25 mouse cellular contexts compared by ENCODE assay signal in the genomic region with DNA sequence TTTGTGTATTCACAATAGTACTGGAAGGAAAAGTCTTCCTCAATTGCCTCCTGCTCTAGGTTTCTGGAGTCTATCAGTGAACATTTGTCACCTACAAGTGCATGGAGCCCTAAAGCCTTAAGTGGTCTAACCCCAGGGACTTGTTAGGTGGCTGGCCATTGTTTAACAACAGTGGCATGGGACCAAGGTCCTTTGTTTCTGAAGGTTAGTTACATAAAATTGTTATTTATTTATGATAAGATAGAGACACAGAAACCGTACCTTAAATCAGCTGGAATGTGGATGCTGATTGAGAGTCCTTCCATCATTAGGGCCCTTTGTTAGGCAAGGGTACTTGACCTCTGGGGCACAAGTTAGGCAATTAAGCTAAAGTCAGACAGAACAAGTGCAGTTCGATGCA.
"Had no signal": no experiment of that assay in that cellular context is flagged by ENCODE, and none has a peak within 500 bp of the region (broad histone marks: within the 10 kb centered on the region; RNA-seq: fewer than 3 reads in every experiment).

No protein-coding gene starts in this region.

- H3K27ac ChIP-seq: left cerebral cortex, adult 2 months; limb, embryonic 12.5 days; limb, embryonic 15.5 days; liver, embryonic 12.5 days; liver, embryonic 13.5 days; liver, embryonic 14.5 days; liver, embryonic 15.5 days; lung, embryonic 15.5 days; macrophage; midbrain, embryonic 10.5 days; midbrain, embryonic 12.5 days; midbrain, embryonic 13.5 days; midbrain, embryonic 15.5 days; neural tube, embryonic 12.5 days; neural tube, embryonic 13.5 days had no signal

- H3K27me3 ChIP-seq: limb, embryonic 12.5 days; limb, embryonic 13.5 days; limb, embryonic 15.5 days; liver, embryonic 12.5 days; liver, embryonic 13.5 days; liver, embryonic 15.5 days; lung, embryonic 15.5 days; megakaryocyte, embryonic 14.5 days; midbrain, embryonic 12.5 days; midbrain, embryonic 13.5 days; midbrain, embryonic 15.5 days; neural tube, embryonic 12.5 days; neural tube, embryonic 13.5 days had no signal

- H3K36me3 ChIP-seq: limb, embryonic 12.5 days; limb, embryonic 13.5 days; limb, embryonic 15.5 days; liver, embryonic 12.5 days; liver, embryonic 13.5 days; liver, embryonic 15.5 days; lung, embryonic 15.5 days; midbrain, embryonic 10.5 days; midbrain, embryonic 12.5 days; midbrain, embryonic 13.5 days; midbrain, embryonic 15.5 days; neural tube, embryonic 12.5 days; neural tube, embryonic 13.5 days had no signal

- DNase-seq: left cerebral cortex, postnatal 4 days; liver; liver, embryonic 13.5 days; liver, postnatal 0 days; lung, embryonic 14.5 days; lung, postnatal 14 days; lung, postnatal 4 days; midbrain, embryonic 14.5 days had no signal

- H3K4me3 ChIP-seq: left cerebral cortex, adult 2 months; limb, embryonic 12.5 days; limb, embryonic 13.5 days; limb, embryonic 15.5 days; liver, embryonic 12.5 days; liver, embryonic 13.5 days; liver, embryonic 15.5 days; lung, embryonic 15.5 days; megakaryocyte, embryonic 14.5 days; midbrain, embryonic 10.5 days; midbrain, embryonic 12.5 days; midbrain, embryonic 13.5 days; midbrain, embryonic 15.5 days; myocyte; neural tube, embryonic 12.5 days; neural tube, embryonic 13.5 days had no signal

- H3K9me3 ChIP-seq: limb, embryonic 12.5 days; limb, embryonic 13.5 days; limb, embryonic 15.5 days; liver, embryonic 12.5 days; liver, embryonic 13.5 days; liver, embryonic 15.5 days; lung, embryonic 15.5 days; megakaryocyte, embryonic 14.5 days; midbrain, embryonic 10.5 days; midbrain, embryonic 12.5 days; midbrain, embryonic 13.5 days; midbrain, embryonic 15.5 days; neural tube, embryonic 12.5 days; neural tube, embryonic 13.5 days had no signal
